Mouse (Mus musculus): ENCODE results near the gene BC030867. TPM values are rescaled to one million over a fixed set of nuclear protein-coding genes. Genes with fewer than 3 reads are reported as not detected.
A peak's percentile ranks its signal among the peaks of the same experiment; 100 is the strongest.

BC030867 gene
- total RNA-seq (2021), result not detected
- long read RNA-seq, experiment 1, partial matches to known transcripts, result 0 of 1 reads
- long read RNA-seq, experiment 1, other reads (novel, unspliced or antisense), result 0 of 1 reads
- long read RNA-seq, experiment 2, result 0 reads

DNA sequence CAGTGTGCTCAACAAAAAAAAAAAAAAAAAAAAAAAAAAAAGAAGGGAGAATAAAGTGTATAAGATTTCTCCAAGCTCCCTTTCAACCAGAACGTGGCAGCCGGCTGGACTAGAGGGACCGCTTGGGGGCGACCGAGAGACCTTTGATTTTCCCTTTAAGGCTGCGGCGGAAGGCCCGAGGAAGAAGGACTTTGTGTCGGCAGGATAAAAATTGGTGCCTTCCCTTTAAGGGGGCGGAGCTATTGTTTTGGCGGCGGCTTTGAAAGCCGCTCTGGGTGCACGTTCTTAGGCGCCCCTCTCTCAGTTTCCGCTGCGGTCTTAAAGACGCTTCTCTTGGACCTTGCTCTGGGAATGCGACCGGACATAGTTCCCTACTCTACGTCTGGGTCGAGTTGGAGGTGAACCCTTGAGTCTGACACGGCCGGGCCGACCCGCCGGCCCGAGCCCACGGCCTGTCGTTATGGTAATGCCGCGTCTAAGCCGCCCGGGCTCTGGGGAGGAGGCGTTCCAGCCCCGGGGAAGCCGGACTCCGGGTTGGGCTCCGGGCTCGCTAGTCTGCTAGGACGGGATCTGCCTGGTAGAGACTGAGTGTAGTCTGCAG lies at the start of gene BC030867:
TSS of gene BC030867 (plus strand) at position 253 of the 601 bp plus-strand sequence.
- peak; percentile 95 for DNase-seq (ENCODE audit: low spot score)

- DNase-seq (ENCODE audit: low spot score), result no peak
Measured at GRCm38 (mm10) chr11:102199856-102200255, 48.8 kb upstream of the BC030867 start.

- DNase-seq (ENCODE audit: low spot score), result no peak
Measured at GRCm38 (mm10) chr11:102201408-102201821, 47.3 kb upstream of the BC030867 start.

GRCm38 (mm10) chr11:102206481-102206880 lies 42.2 kb upstream of the BC030867 start:
- DNase-seq (ENCODE audit: low spot score), result no peak

GRCm38 (mm10) chr11:102207825-102208777 lies 40.6 kb upstream of the BC030867 start:
- no peak for DNase-seq (ENCODE audit: low spot score)

DNA sequence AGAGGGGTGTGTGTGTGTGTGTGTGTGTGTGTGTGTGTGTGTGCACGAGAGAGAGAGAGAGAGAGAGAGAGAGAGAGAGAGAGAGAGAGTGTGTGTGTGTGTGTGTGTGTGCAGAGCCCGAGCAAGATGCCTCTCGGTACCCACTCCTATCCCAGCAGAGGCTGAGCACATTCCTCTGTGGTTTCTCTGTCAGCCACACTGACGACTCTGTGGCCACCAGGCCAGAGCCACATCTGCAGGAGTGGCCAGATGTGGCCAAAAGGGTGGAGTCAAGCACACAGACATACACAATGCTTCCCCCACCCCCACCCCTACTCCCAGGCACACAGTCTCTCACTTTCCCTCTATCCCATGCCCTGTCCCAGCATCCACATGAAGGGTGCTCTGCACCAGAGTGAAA lies 39.8 kb upstream of the BC030867 start:
- DNase-seq (ENCODE audit: low spot score), result no peak

GRCm38 (mm10) chr11:102209742-102210141 lies 38.9 kb upstream of the BC030867 start:
- peak; percentile 56 for DNase-seq (ENCODE audit: low spot score)

DNA sequence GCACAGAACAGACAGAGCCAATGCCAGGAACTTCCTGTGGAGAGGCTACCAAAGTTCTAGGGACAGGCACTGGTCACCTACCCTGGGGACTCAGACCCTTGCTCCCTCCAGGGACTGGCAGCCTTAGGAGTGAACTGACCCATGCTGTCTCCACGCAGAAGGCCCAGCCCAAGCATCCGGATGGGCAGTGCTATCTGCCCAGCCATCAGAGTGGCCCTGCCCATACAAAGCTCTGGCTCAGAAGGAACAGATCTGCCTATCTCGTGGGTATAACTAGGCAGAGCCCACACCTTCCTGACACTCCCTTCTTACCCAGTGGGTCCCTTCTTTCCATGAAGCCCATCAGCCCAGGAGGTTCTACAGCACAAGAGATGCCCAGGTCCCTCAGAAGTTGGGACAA lies 38.5 kb upstream of the BC030867 start:
- no peak for DNase-seq (ENCODE audit: low spot score)

DNA sequence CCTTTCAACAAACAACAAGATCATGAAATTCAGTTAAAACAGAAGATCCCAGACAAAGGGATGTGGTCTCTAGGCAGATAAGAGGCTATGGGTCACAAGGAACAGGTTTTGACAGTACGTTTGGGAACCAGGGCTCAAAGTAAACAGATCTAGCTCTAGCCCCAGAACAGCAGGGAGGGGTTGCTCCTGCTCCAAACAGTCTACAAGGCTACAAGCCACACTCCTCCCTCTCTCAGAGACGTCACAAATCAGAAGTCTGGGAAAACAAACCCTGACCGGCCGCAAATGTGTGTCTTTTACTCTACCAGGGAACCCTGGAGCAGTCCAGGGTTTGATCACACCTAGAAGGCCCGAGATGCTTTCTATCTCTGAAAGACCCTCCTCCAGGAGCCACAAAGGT lies 37.7 kb upstream of the BC030867 start:
- DNase-seq (ENCODE audit: low spot score), result no peak

DNA sequence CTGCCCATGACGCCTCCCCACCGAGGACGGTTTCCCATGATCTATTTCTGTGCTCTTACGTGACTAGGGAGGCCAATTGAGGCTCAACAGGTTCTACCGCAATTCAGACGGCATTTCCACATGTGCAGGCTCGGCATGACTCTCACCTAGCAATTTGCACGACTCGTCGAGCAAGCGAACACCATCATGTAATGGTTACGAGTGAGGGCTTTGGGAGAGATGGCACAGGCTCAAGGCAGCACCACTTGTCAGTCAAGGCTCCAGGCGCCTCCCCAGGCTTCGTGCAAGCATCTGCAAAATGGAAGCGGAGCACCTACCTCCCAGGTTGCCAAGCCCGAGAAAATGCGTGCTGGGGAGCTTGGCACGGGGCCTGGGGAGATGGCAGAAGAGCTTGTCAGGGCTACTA lies 36.7 kb upstream of the BC030867 start:
- DNase-seq (ENCODE audit: low spot score), result peak; percentile 67

- DNase-seq (ENCODE audit: low spot score), result peak; percentile 57
Measured at GRCm38 (mm10) chr11:102214430-102215156, 34.1 kb upstream of the BC030867 start.

DNA sequence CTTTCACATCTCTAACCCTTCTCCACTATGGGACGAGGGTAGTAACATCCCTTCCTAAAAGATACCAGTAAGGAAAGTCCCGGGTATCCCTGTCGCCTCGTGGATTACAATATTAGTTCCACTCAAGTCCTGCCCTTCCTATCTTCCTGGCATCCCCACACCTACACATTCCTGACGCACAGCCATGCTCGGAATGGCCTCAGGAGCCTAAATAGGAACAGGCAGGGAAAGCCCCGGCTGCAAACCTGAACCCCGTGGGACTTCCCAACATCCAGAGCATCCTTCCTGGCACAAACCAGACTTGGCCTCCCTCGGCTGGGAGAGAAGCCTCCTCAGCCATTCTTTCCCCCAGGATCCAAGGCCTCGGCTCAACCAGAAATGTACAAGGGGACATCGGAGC lies 33.2 kb upstream of the BC030867 start:
- DNase-seq (ENCODE audit: low spot score), result no peak

DNA sequence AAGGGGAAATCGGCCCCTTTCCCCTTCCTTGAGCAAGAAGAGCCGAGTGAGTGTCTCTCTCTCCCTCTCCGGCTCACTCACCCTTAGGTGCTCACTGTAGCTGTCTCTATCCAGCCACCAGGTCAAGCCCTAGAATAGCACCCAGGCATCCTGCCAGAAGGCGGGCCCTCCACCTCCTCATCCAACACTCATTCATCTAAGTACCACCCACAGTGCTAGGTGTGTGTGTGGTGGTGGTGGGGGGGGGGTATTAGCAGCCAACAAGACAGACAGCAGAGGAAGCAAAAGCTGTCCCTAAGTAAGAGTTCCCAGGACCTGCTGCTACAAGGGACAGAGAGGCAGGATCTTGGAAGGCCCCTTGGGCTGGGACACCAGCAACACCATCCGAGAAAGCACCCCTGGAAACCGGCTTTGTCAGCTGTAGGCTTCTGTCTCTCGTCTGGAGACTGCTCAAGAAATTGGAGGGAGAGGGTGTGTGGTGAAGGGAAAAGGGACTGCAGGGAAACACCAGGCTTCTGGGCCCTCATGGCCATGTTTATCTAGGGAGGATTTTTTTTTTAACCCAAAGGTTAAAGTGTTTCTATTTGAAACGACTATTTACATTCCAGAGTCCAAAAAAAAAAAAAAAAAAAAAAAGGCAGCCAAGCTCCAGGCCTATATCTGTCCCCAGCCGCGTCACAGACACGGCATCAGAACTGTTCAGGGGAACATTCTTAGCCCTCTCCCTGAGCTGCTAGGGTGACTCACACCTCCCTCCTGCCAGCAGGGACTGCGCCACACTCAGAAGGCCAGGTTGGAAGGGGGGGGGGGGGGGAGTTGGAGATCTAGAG lies 32.4 kb upstream of the BC030867 start:
- DNase-seq (ENCODE audit: low spot score), result peak; percentile 80

GRCm38 (mm10) chr11:102216886-102217240 lies 31.8 kb upstream of the BC030867 start:
- no peak for DNase-seq (ENCODE audit: low spot score)

GRCm38 (mm10) chr11:102217396-102217795 lies 31.3 kb upstream of the BC030867 start:
- DNase-seq (ENCODE audit: low spot score), result no peak

- no peak for DNase-seq (ENCODE audit: low spot score)
Measured at GRCm38 (mm10) chr11:102217876-102218430, 30.7 kb upstream of the BC030867 start.

DNA sequence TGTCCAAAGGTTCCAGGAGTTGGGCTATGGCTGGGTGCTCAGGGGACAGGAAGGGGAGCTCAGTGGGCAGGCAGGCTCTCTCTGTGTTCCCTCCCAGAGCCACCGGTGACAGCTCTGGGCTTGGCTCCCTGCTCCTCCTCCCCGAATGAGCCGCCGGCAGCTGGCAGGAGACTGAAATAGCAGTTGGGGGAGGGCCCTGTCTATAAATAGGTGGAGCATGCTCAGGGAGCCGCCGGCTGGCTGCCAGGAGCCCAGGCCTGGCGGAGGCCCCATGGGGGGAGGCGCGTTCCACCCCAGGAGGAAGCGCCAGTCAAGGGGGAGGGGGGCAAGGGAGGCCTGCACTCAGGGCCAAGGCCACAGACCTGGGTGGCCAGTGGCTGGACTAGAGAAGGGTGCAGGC lies 29.9 kb upstream of the BC030867 start:
- DNase-seq (ENCODE audit: low spot score), result peak; percentile 98

- no peak for DNase-seq (ENCODE audit: low spot score)
Measured at GRCm38 (mm10) chr11:102219247-102219993, 29.3 kb upstream of the BC030867 start.

DNA sequence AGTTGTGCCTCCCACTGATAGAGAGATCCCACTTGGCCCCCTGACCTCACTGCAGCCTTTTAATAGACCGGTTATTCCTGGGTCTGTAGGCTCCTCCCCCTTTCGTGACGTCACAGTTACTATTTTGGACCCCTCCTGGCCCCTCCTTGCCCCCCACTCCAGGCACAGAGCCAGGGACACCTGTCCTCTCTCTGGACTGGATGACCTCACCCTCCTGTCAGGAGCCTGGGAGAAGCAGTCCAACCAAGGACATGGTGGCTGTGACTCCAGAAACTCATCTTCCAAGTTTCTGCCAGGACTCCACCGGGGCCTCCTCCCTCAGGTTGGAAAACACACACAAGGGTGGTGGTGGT lies 28.7 kb upstream of the BC030867 start:
- peak; percentile 95 for DNase-seq (ENCODE audit: low spot score)

GRCm38 (mm10) chr11:102220451-102220850 lies 28.2 kb upstream of the BC030867 start:
- no peak for DNase-seq (ENCODE audit: low spot score)
